Mouse (Mus musculus) limb, embryonic 12.5 days (tissue): Measurements from ENCODE around the gene Phkg2. TPM values are rescaled to one million over a fixed set of nuclear protein-coding genes. Genes with fewer than 3 reads are reported as not detected.

Experiments
- ATAC-seq: fragments of 200-750 bp; cut with Nextera tagmentation; 2 replicates; pipeline ENCODE4 v1.8.0; 2017; ENCODE audit warnings: low read depth, moderate TSS enrichment; ENCODE audit not compliant: insufficient number of reproducible peaks, insufficient read depth, low FRiP score, low TSS enrichment
- H3K27ac ChIP-seq: fragments of 300-500 bp; sonication (generic); 2 replicates; pipeline ENCODE4 v1.5.1; 2016; ENCODE audit warnings: mild to moderate bottlenecking, moderate library complexity
- H3K27me3 ChIP-seq: fragments of 300-500 bp; sonication (generic); 2 replicates; pipeline ENCODE4 v1.6.1; 2016; ENCODE audit warnings: mild to moderate bottlenecking, moderate library complexity
- H3K36me3 ChIP-seq: fragments of 300-500 bp; sonication (generic); 2 replicates; pipeline ENCODE4 v1.6.1; 2016; ENCODE audit warnings: mild to moderate bottlenecking, moderate library complexity
- H3K4me1 ChIP-seq: fragments of 300-500 bp; sonication (generic); replicated peaks from 2 replicates; pipeline ENCODE4 v1.6.1; 2016
- H3K4me2 ChIP-seq: fragments of 300-500 bp; sonication (generic); 2 replicates; pipeline ENCODE4 v1.6.1; 2016; ENCODE audit warnings: mild to moderate bottlenecking, moderate library complexity
- H3K4me3 ChIP-seq: fragments of 300-500 bp; sonication (generic); replicated peaks from 2 replicates; pipeline ENCODE4 v1.5.1; 2016; ENCODE audit warnings: mild to moderate bottlenecking
- H3K9ac ChIP-seq: fragments of 300-500 bp; sonication (generic); replicated peaks from 2 replicates; pipeline ENCODE4 v1.6.1; 2016; ENCODE audit warnings: mild to moderate bottlenecking, moderate library complexity
- H3K9me3 ChIP-seq: fragments of 300-500 bp; sonication (generic); 2 replicates; pipeline ENCODE4 v1.6.1; 2016; ENCODE audit warnings: mild to moderate bottlenecking, moderate library complexity
- WGBS: fragments of 180-500 bp; shearing (Covaris S2); methylation state at CpG from one replicate; pipeline ENCODE4 v1.1.7; 2016; 5-methylcytosine and 5-hydroxymethylcytosine counted together
- polyA plus RNA-seq: library from polyadenylated mRNA; unstranded; fragments of >200 nt; fragmentation: Nextera tagmentation; extraction: Ambion mirVana; gene quantifications from 2 replicates; pipeline ENCODE4 v1.2.1, GENCODE M21; 2016

The Phkg2 gene
- polyA plus RNA-seq, 1 experiment from 2014 or later: 40.4 TPM

DNA sequence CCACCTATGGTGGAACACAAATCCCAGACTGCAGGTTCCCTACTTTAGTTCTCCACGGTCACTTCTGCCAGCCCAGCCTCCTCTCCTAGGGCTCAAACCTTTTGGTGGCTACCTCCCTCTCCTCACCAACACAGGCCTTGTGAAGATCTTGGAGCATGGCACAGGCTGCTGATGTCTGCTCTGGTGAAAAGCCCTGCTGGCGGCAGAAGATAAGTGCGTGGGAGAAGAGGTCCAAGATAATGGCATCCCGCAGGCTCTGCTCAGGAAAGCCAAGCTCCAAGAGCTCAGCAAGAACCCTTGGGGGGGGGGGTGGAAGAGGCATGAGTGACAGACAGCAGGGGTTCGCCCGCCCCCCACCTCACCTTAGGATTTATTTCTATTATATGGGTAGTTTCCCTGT is 13.0 kb downstream of the Phkg2 start:
- 92% methylated on average over 6 of the region's 6 CpGs for WGBS
- no peak for ATAC-seq
- H3K4me3 ChIP-seq: no peak overlapping the region

GRCm38 (mm10) chr7:127587196-127587595 is 14.1 kb downstream of the Phkg2 start:
- ATAC-seq: no peak
- H3K4me2 ChIP-seq: peak overlapping the region; percentile 90
- no peaks in the 10 kb centered on the region for H3K27me3 ChIP-seq
- no peaks in the 10 kb centered on the region for H3K9me3 ChIP-seq
- no peak overlapping the region for H3K27ac ChIP-seq
- peaks cover 18% of the 10 kb centered on the region for H3K4me1 ChIP-seq
- peaks cover 55% of the 10 kb centered on the region for H3K36me3 ChIP-seq
- peak overlapping the region; percentile 53 for H3K9ac ChIP-seq
- 61% methylated on average over 5 of the region's 5 CpGs for WGBS
- peak overlapping the region; percentile 84 for H3K4me3 ChIP-seq

More for the DNA sequence above, 13.0 kb downstream of the Phkg2 start:
- Histone ChIP-seq H3K27ac (no peak overlapping the region), H3K9me3 (no peaks in the 10 kb centered on the region), H3K36me3 (peaks cover 55% of the 10 kb centered on the region), H3K27me3 (no peaks in the 10 kb centered on the region), H3K9ac (no peak overlapping the region), H3K4me2 (no peak overlapping the region), H3K4me1 (peaks cover 18% of the 10 kb centered on the region)

DNA sequence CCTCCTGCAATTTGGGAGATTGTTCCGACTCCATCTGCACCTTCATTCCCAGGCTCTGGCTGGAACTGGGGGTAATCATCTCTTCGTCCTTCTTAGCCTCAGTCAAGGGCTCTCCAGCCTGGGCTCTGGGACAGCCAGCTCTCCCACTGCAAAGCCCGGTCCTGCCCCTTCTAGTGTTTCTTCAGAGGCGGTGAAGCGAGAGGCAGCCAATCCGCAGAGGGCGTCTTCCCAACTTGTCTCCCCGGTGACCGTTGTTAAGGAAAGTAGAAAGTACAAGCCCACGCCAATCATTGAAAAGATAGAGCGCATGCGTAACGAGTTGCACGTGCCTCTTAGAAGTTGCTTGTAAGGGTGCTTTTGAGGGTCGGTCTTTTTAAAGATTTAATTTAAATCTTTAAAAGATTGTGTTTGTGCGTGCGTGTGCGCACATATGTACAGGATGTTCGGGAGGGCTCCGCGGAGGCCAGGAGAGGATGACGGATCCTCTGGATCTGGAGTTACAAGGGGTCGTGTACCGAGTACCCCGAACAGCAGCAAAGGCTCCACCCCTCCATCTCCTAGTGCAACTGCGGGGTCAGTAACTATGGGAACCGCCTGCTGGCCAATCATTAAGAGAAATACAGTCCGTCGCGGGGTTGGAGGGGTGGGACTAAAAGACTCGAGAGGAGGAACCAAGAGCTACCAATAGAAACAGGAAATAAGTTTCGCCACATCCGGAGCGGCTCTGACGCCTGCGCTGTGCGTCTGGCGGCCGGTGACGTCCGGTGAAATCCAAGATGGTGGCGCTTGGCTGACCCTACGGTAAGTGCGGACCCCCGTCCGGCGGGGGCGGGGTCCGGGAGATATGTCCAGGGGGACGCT is 15.1 kb downstream of the Phkg2 start, which contains the start of the genes Ccdc189 and Rnf40:
Gene Ccdc189, minus strand, starts transcription at position 585 of the 861 bp plus-strand sequence.
Gene Rnf40, plus strand, starts transcription at position 757 of the 861 bp plus-strand sequence.
- Histone ChIP-seq H3K4me3 (peak within 1 kb of the TSS; percentile 84), H3K4me2 (peak within 1 kb of the TSS; percentile 90), H3K27me3 (no peaks in the 10 kb centered on the region), H3K27ac (peak within 1 kb of the TSS; percentile 83), H3K36me3 (peaks cover 54% of the 10 kb centered on the region), H3K4me1 (peaks cover 18% of the 10 kb centered on the region), H3K9me3 (no peaks in the 10 kb centered on the region), H3K9ac (peak within 1 kb of the TSS; percentile 78)
- peak; percentile 97 for ATAC-seq
- WGBS: under 1% methylated on average over 50 of the region's 50 CpGs

- 5% methylated on average over 29 of the region's 29 CpGs for WGBS
- ATAC-seq: no peak
- Histone ChIP-seq H3K9ac (peak overlapping the region; percentile 78), H3K27me3 (no peaks in the 10 kb centered on the region), H3K4me2 (peak overlapping the region; percentile 90), H3K9me3 (no peaks in the 10 kb centered on the region), H3K36me3 (peaks cover 54% of the 10 kb centered on the region), H3K27ac (peak overlapping the region; percentile 53; the same call in 1 of the 2 replicates), H3K4me3 (peak overlapping the region; percentile 84), H3K4me1 (peaks cover 18% of the 10 kb centered on the region)
Observed at GRCm38 (mm10) chr7:127588901-127589300, 15.8 kb downstream of the Phkg2 start.

DNA sequence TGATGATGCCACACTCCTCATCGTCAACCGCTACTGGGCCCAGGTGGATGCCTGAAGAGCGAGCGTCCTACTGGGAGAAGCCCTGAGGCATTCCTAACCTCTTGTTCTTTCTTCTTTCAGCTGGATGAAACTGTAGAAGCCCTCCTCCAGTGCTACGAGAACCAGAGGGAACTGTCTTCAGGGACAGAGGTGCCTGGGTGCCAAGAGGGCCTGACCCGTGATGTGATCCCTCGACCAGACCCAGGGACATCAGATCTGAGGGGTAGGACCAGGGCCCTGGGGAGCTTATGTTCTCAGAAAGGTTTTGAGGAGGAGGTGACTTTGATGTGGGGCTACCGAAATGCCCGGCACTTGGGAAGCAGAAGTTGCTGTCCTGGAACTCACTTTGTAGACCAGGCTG is 16.5 kb downstream of the Phkg2 start:
- ATAC-seq: no peak
- Histone ChIP-seq H3K36me3 (peaks cover 54% of the 10 kb centered on the region), H3K27me3 (no peaks in the 10 kb centered on the region), H3K4me3 (peak overlapping the region; percentile 84), H3K9me3 (no peaks in the 10 kb centered on the region), H3K9ac (no peak overlapping the region), H3K4me1 (peaks cover 18% of the 10 kb centered on the region), H3K4me2 (peak overlapping the region; percentile 90), H3K27ac (no peak overlapping the region)
- 91% methylated on average over 9 of the region's 9 CpGs for WGBS

GRCm38 (mm10) chr7:127591108-127591507 is 18.0 kb downstream of the Phkg2 start:
- Histone ChIP-seq H3K27me3 (no peaks in the 10 kb centered on the region), H3K4me2 (no peak overlapping the region), H3K9me3 (no peaks in the 10 kb centered on the region), H3K4me3 (no peak overlapping the region), H3K4me1 (peaks cover 18% of the 10 kb centered on the region), H3K27ac (no peak overlapping the region), H3K36me3 (peaks cover 64% of the 10 kb centered on the region), H3K9ac (no peak overlapping the region)
- 93% methylated on average over 10 of the region's 10 CpGs for WGBS
- no peak for ATAC-seq

- Histone ChIP-seq H3K27me3 (no peaks in the 10 kb centered on the region), H3K4me1 (peaks cover 9% of the 10 kb centered on the region), H3K9me3 (no peaks in the 10 kb centered on the region), H3K27ac (no peak overlapping the region), H3K9ac (no peak overlapping the region), H3K4me3 (no peak overlapping the region), H3K36me3 (peaks cover 79% of the 10 kb centered on the region), H3K4me2 (no peak overlapping the region)
- WGBS: 91% methylated on average over 14 of the region's 14 CpGs
- ATAC-seq: no peak
Observed at GRCm38 (mm10) chr7:127592575-127592974, 19.4 kb downstream of the Phkg2 start.

DNA sequence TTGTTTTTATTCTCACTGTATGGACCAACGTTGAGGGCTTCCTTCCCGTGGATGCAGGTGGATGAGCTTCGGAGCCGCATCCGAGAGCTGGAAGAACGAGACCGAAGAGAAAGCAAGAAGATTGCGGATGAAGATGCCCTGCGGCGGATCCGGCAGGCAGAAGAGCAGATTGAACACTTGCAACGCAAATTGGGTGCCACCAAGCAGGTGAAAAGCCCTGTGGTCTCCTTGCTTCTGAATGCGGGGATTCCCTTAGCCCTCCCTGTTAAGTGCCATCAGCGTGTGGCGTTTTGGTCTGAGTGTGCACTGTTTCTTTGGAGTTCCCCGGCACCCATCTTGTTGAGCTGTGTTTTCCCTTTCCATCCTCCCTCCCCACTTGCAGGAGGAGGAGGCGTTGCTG is 23.6 kb downstream of the Phkg2 start:
- Histone ChIP-seq H3K27ac (no peak overlapping the region), H3K4me1 (no peaks in the 10 kb centered on the region), H3K9me3 (no peaks in the 10 kb centered on the region), H3K4me2 (no peak overlapping the region), H3K9ac (no peak overlapping the region), H3K36me3 (peaks cover 99% of the 10 kb centered on the region), H3K27me3 (no peaks in the 10 kb centered on the region), H3K4me3 (no peak overlapping the region)
- whole genome bisulfite sequencing: 94% methylated on average over 17 of the region's 17 CpGs
- no peak for ATAC-seq

DNA sequence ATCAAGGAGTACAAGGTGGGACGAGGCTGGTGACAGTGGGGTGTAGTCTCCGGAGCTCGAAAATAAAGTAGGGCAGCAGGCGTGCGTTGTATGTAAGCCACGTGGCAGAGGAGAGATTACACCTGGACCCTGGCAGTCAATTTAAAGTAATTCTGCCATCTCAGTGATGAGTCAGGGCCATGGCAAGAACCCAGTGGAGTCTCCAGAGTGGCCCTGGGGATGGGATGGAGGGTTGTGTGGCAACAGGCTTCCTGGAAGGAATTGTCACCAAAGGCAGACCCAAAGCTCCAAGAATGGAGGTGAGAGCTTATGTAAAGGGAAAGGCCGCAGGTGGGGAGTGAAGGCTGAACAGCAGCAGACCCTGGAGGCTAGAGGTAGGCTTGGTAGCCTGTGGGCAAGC is 27.5 kb downstream of the Phkg2 start:
- H3K36me3 ChIP-seq: peaks cover 95% of the 10 kb centered on the region
- no peaks in the 10 kb centered on the region for H3K9me3 ChIP-seq
- H3K27me3 ChIP-seq: no peaks in the 10 kb centered on the region
- ATAC-seq: no peak
- no peak overlapping the region for H3K9ac ChIP-seq
- no peak overlapping the region for H3K4me3 ChIP-seq
- WGBS: 96% methylated on average over 7 of the region's 7 CpGs
- no peak overlapping the region for H3K27ac ChIP-seq
- no peak overlapping the region for H3K4me2 ChIP-seq
- H3K4me1 ChIP-seq: no peaks in the 10 kb centered on the region

DNA sequence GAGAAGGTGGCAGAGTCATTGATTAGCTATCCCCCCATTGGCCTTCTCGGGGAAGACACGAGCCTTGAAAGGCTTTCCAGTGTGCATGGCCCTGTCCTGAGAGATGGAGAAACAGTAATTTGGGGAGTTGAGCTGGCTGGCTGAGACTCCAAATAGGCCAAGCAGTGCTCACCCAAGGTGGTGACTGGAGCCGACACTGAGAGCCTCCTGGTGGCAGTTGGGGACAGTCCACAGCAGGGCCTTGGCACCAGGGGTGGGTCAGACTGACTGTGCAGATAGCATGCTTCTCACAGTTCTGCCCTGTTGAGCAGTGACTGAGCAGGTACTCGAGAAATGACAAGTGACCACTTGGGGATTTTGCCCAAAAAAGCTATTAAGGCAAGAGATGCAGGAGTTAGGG is 28.6 kb downstream of the Phkg2 start:
- peaks cover 95% of the 10 kb centered on the region for H3K36me3 ChIP-seq
- no peak overlapping the region for H3K27ac ChIP-seq
- H3K27me3 ChIP-seq: no peaks in the 10 kb centered on the region
- H3K4me3 ChIP-seq: no peak overlapping the region
- ATAC-seq: no peak
- H3K9me3 ChIP-seq: no peaks in the 10 kb centered on the region
- H3K4me1 ChIP-seq: no peaks in the 10 kb centered on the region
- WGBS: 89% methylated on average over 4 of the region's 4 CpGs
- no peak overlapping the region for H3K4me2 ChIP-seq
- no peak overlapping the region for H3K9ac ChIP-seq

DNA sequence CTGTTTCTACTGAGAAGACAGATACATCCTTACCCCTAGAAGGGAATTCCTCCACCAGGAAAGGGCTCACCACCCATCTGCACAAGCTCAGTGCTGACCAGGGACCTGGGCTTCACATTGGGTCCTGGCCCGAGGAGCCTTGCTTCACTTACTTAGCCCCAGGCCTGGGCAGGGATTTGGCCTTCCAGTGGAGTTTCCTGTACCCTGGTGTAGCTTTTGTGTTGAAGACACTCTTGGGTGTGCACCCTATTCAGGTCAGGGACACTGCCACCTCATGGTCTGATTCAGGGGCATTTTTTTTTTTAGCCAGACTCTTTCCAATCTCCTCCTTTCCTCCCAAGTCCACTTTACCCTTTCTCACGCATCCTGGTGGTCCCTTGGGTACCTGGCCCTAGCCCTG is 29.8 kb downstream of the Phkg2 start:
- no peaks in the 10 kb centered on the region for H3K27me3 ChIP-seq
- H3K4me3 ChIP-seq: no peak overlapping the region
- no peak overlapping the region for H3K4me2 ChIP-seq
- H3K4me1 ChIP-seq: no peaks in the 10 kb centered on the region
- peaks cover 95% of the 10 kb centered on the region for H3K36me3 ChIP-seq
- ATAC-seq: no peak
- WGBS: 95% methylated on average over 2 of the region's 2 CpGs
- no peak overlapping the region for H3K9ac ChIP-seq
- no peaks in the 10 kb centered on the region for H3K9me3 ChIP-seq
- H3K27ac ChIP-seq: no peak overlapping the region
